Mouse (Mus musculus): ENCODE measurements around the gene AW549877. TPM values are rescaled to one million over a fixed set of nuclear protein-coding genes. Genes with fewer than 3 reads are reported as not detected.

Gene AW549877
- 6.9 and 7.6 TPM in 2 replicates for polyA plus RNA-seq (2015; fragmentation: Nextera tagmentation; extraction: Ambion mirVana)

GRCm38 (mm10) chr15:3995448-3996266 is at the start of gene AW549877:
TSS of gene AW549877 (minus strand) at chr15:3995744.
- no peaks in the 10 kb centered on the region for H3K27me3 ChIP-seq (ENCODE audit: control insufficient read depth, insufficient read depth, low read depth, low read length)
- under 1% methylated on average over 59 of the region's 61 CpGs for WGBS (ENCODE audit: insufficient replicate concordance)
- peaks cover 3% of the 10 kb centered on the region for H3K4me1 ChIP-seq (ENCODE audit: control insufficient read depth, low read depth, low read length)
- peaks cover 4% of the 10 kb centered on the region; the same call in 1 of the 2 replicates for H3K36me3 ChIP-seq (ENCODE audit: control insufficient read depth, insufficient read depth)
- ATAC-seq (ENCODE audit: low read depth): peak; percentile 98
- peak within 1 kb of the TSS; percentile 93 for H3K27ac ChIP-seq (ENCODE audit: low read length)
- H3K4me3 ChIP-seq (ENCODE audit: low read depth, low read length): peak within 1 kb of the TSS; percentile 90
- no peaks in the 10 kb centered on the region for H3K9me3 ChIP-seq (replicated peaks; ENCODE audit: control insufficient read depth, low read length)
- peak within 1 kb of the TSS; percentile 87 for H3K9ac ChIP-seq (ENCODE audit: low read depth, low read length)
- peak within 1 kb of the TSS; percentile 86 for H3K4me2 ChIP-seq (ENCODE audit: low read depth, low read length)

GRCm38 (mm10) chr15:4043032-4043471 is 47.5 kb upstream of the AW549877 start:
- no peak overlapping the region for H3K4me2 ChIP-seq (ENCODE audit: low read depth, low read length)
- ATAC-seq (ENCODE audit: low read depth): peak; percentile 9; the same call in 1 of the 2 replicates
- H3K27ac ChIP-seq (ENCODE audit: low read length): no peak overlapping the region
- WGBS (ENCODE audit: insufficient replicate concordance): 22% methylated on average over 4 of the region's 4 CpGs
- H3K9ac ChIP-seq (ENCODE audit: low read depth, low read length): no peak overlapping the region
- H3K4me1 ChIP-seq (ENCODE audit: control insufficient read depth, low read depth, low read length): no peaks in the 10 kb centered on the region
- no peaks in the 10 kb centered on the region for H3K9me3 ChIP-seq (replicated peaks; ENCODE audit: control insufficient read depth, low read length)
- no peaks in the 10 kb centered on the region for H3K36me3 ChIP-seq (ENCODE audit: control insufficient read depth, insufficient read depth)
- no peaks in the 10 kb centered on the region for H3K27me3 ChIP-seq (ENCODE audit: control insufficient read depth, insufficient read depth, low read depth, low read length)
- H3K4me3 ChIP-seq (ENCODE audit: low read depth, low read length): no peak overlapping the region

- no peak overlapping the region for H3K27ac ChIP-seq (ENCODE audit: low read length)
- H3K4me2 ChIP-seq (ENCODE audit: low read depth, low read length): no peak overlapping the region
- no peak overlapping the region for H3K4me3 ChIP-seq (ENCODE audit: low read depth, low read length)
- H3K9me3 ChIP-seq (replicated peaks; ENCODE audit: control insufficient read depth, low read length): no peaks in the 10 kb centered on the region
- H3K9ac ChIP-seq (ENCODE audit: low read depth, low read length): no peak overlapping the region
- H3K27me3 ChIP-seq (ENCODE audit: control insufficient read depth, insufficient read depth, low read depth, low read length): no peaks in the 10 kb centered on the region
- no peak for ATAC-seq (ENCODE audit: low read depth)
- H3K36me3 ChIP-seq (ENCODE audit: control insufficient read depth, insufficient read depth): no peaks in the 10 kb centered on the region
- 47% methylated on average over 3 of the region's 3 CpGs for WGBS (ENCODE audit: insufficient replicate concordance)
- H3K4me1 ChIP-seq (ENCODE audit: control insufficient read depth, low read depth, low read length): no peaks in the 10 kb centered on the region
Measured at GRCm38 (mm10) chr15:4042423-4042822, 46.9 kb upstream of the AW549877 start.

DNA sequence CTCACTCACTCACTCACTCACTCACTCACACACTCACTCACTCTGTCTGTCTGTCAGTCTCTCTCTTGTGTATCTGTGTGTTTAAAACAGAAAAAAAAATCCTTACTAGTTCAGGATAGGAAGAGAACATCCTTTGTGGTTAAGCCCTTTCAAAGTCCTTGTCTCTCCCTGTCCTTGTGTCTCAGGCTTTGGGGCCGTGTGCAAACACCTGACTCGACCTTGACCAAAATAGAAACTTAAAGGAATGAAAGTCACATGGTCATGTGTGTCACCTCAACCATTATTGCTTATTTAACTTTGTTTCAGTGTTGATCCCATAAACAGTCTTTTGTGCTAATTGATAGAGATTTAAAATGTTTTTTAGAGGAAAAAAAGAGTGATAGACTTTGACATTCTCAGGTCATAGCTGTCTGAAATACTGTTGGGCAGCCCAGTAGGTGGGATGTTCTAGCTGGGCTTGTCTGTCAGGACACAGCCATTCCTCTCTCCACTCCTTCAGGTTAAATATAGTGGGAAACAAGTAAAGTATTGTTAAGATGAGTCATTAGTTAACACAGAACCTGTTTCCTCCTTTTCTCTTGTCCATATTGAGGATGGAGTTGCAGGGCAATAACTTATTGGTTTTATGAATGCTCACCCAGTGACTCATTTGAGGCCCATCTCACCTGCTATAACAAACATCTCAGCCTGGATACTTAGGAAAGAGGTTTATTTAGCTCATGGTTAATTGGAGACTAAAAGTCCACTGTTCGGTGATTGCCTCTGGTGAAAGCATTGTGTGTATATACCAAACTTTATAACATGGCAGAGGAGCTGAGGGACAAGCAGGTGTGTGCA is 37.8 kb upstream of the AW549877 start:
- H3K4me2 ChIP-seq (ENCODE audit: low read depth, low read length): no peak overlapping the region
- no peaks in the 10 kb centered on the region for H3K4me1 ChIP-seq (ENCODE audit: control insufficient read depth, low read depth, low read length)
- ATAC-seq (ENCODE audit: low read depth): no peak
- H3K27ac ChIP-seq (ENCODE audit: low read length): no peak overlapping the region
- no peaks in the 10 kb centered on the region for H3K36me3 ChIP-seq (ENCODE audit: control insufficient read depth, insufficient read depth)
- H3K27me3 ChIP-seq (ENCODE audit: control insufficient read depth, insufficient read depth, low read depth, low read length): no peaks in the 10 kb centered on the region
- H3K4me3 ChIP-seq (ENCODE audit: low read depth, low read length): no peak overlapping the region
- no peak overlapping the region for H3K9ac ChIP-seq (ENCODE audit: low read depth, low read length)
- 40% methylated on average over 3 of the region's 3 CpGs for WGBS (ENCODE audit: insufficient replicate concordance)
- no peaks in the 10 kb centered on the region for H3K9me3 ChIP-seq (replicated peaks; ENCODE audit: control insufficient read depth, low read length)

GRCm38 (mm10) chr15:4028960-4029359 is 33.4 kb upstream of the AW549877 start:
- Histone ChIP-seq H3K27me3 (ENCODE audit: control insufficient read depth, insufficient read depth, low read depth, low read length) (peaks cover 4% of the 10 kb centered on the region; the same call in 1 of the 2 replicates), H3K4me1 (ENCODE audit: control insufficient read depth, low read depth, low read length) (no peaks in the 10 kb centered on the region; the same call in none of the 2 replicates), H3K9ac (ENCODE audit: low read depth, low read length) (no peak overlapping the region), H3K4me2 (ENCODE audit: low read depth, low read length) (no peak overlapping the region), H3K4me3 (ENCODE audit: low read depth, low read length) (no peak overlapping the region), H3K36me3 (ENCODE audit: control insufficient read depth, insufficient read depth) (no peaks in the 10 kb centered on the region), H3K9me3 (replicated peaks; ENCODE audit: control insufficient read depth, low read length) (no peaks in the 10 kb centered on the region), H3K27ac (ENCODE audit: low read length) (no peak overlapping the region)
- no peak for ATAC-seq (ENCODE audit: low read depth)

DNA sequence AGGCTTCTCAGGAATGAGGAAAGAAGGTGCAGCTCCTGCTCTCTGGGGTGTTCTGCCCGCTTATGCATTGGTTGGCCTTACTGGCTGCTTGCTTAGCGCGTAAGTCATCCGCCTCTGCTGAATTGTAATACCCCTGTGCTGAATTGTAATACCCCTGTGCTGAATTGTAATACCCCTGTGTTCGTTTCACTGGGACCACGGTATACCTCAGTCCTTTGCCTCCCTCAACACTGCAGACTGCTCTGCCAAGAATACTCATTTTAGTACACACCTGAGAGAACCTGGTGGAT is 32.8 kb upstream of the AW549877 start:
- Histone ChIP-seq H3K9me3 (replicated peaks; ENCODE audit: control insufficient read depth, low read length) (no peaks in the 10 kb centered on the region), H3K4me1 (ENCODE audit: control insufficient read depth, low read depth, low read length) (no peaks in the 10 kb centered on the region; the same call in none of the 2 replicates), H3K4me2 (ENCODE audit: low read depth, low read length) (no peak overlapping the region), H3K4me3 (ENCODE audit: low read depth, low read length) (no peak overlapping the region), H3K36me3 (ENCODE audit: control insufficient read depth, insufficient read depth) (no peaks in the 10 kb centered on the region), H3K9ac (ENCODE audit: low read depth, low read length) (no peak overlapping the region), H3K27me3 (ENCODE audit: control insufficient read depth, insufficient read depth, low read depth, low read length) (peaks cover 4% of the 10 kb centered on the region; the same call in 1 of the 2 replicates), H3K27ac (ENCODE audit: low read length) (no peak overlapping the region)
- ATAC-seq (ENCODE audit: low read depth): no peak
- 81% methylated on average over 6 of the region's 6 CpGs for WGBS (ENCODE audit: insufficient replicate concordance)

GRCm38 (mm10) chr15:4027671-4028410 is 32.3 kb upstream of the AW549877 start:
- 16% methylated on average over 6 of the region's 6 CpGs for WGBS (ENCODE audit: insufficient replicate concordance)
- H3K4me1 ChIP-seq (ENCODE audit: control insufficient read depth, low read depth, low read length): no peaks in the 10 kb centered on the region; the same call in none of the 2 replicates
- ATAC-seq (ENCODE audit: low read depth): no peak
- H3K27me3 ChIP-seq (ENCODE audit: control insufficient read depth, insufficient read depth, low read depth, low read length): peaks cover 4% of the 10 kb centered on the region; the same call in 1 of the 2 replicates
- H3K27ac ChIP-seq (ENCODE audit: low read length): no peak overlapping the region
- H3K4me2 ChIP-seq (ENCODE audit: low read depth, low read length): peak overlapping the region; percentile 83
- H3K4me3 ChIP-seq (ENCODE audit: low read depth, low read length): peak overlapping the region; percentile 72
- no peaks in the 10 kb centered on the region for H3K9me3 ChIP-seq (replicated peaks; ENCODE audit: control insufficient read depth, low read length)
- no peaks in the 10 kb centered on the region for H3K36me3 ChIP-seq (ENCODE audit: control insufficient read depth, insufficient read depth)
- no peak overlapping the region for H3K9ac ChIP-seq (ENCODE audit: low read depth, low read length)

DNA sequence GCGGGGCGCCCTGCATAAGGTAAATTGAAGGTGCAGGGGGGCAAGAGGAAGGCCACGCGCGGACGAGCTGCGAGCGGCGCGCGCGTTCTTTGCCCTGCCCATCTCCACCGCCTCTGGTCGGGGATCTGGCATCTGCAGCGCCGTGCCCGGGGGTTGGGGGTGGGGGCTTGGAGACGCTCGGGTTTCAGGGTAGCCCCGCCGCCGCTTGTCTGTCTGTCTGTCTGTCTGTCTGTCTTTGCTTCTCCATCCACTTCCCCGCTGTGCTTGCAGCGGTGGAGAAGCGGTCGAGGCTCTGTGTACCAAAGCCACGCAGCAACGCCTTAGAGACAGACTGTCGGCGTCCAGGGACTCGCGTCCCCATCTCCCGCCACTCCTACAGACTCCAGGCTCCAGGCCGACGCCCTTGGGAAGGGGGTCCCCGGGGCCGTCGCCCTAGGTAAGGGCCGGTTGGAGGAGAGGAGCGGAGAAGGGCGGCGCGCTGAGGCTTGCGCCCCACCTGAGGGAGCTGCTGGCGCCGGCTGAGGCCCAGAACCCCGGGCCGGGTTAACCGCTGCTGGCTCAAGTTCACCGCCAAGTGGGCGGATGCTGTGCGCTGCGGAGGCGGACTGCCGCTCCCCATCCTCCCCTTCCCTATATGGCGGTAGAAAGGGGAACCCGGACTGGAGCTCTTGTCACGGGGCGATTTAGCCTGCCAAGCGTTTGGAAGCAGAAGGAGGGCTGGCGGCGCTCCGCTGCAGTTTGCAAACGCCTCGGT is 31.5 kb upstream of the AW549877 start:
- Histone ChIP-seq H3K27ac (ENCODE audit: low read length) (peak overlapping the region; percentile 57), H3K9me3 (replicated peaks; ENCODE audit: control insufficient read depth, low read length) (no peaks in the 10 kb centered on the region), H3K9ac (ENCODE audit: low read depth, low read length) (peak overlapping the region; percentile 66), H3K4me2 (ENCODE audit: low read depth, low read length) (peak overlapping the region; percentile 83), H3K4me3 (ENCODE audit: low read depth, low read length) (peak overlapping the region; percentile 72), H3K36me3 (ENCODE audit: control insufficient read depth, insufficient read depth) (no peaks in the 10 kb centered on the region), H3K27me3 (ENCODE audit: control insufficient read depth, insufficient read depth, low read depth, low read length) (peaks cover 4% of the 10 kb centered on the region; the same call in 1 of the 2 replicates), H3K4me1 (ENCODE audit: control insufficient read depth, low read depth, low read length) (no peaks in the 10 kb centered on the region; the same call in none of the 2 replicates)
- WGBS (ENCODE audit: insufficient replicate concordance): under 1% methylated on average over 61 of the region's 65 CpGs
- peak; percentile 75 for ATAC-seq (ENCODE audit: low read depth)
